Mouse (Mus musculus) liver, postnatal 0 days (tissue): Measurements from ENCODE around the gene Rps6kb1. TPM values are rescaled to one million over a fixed set of nuclear protein-coding genes. Genes with fewer than 3 reads are reported as not detected.

ENCODE experiments used
- ATAC-seq: fragments of 200-750 bp; cut with Nextera tagmentation; 2 replicates; pipeline ENCODE4 v1.8.0; 2017; ENCODE audit warnings: mild to moderate bottlenecking, moderate library complexity
- DNase-seq: peaks from one replicate; pipeline ENCODE4 v3.0.0-alpha.2; 2016
- H3K27ac ChIP-seq: fragments of 300-500 bp; sonication (generic); 2 replicates; pipeline ENCODE4 v1.5.1; 2014; ENCODE audit warnings: antibody characterized with exemption, moderate library complexity, mild to moderate bottlenecking, low read depth
- H3K27me3 ChIP-seq: fragments of 300-500 bp; sonication (generic); 2 replicates; pipeline ENCODE4 v1.6.1; 2014; ENCODE audit warnings: low read length, control low read depth, mixed read lengths; ENCODE audit not compliant: insufficient read depth
- H3K36me3 ChIP-seq: fragments of 300-500 bp; sonication (generic); replicated peaks from 2 replicates; pipeline ENCODE4 v1.6.1; 2014; ENCODE audit warnings: mild to moderate bottlenecking, control low read depth, low read length, moderate library complexity, mixed read lengths; ENCODE audit not compliant: insufficient read depth
- H3K4me1 ChIP-seq: fragments of 300-500 bp; sonication (generic); 2 replicates; pipeline ENCODE4 v1.6.1; 2014; ENCODE audit warnings: antibody characterized with exemption, mild to moderate bottlenecking, control low read depth; ENCODE audit not compliant: insufficient read depth
- H3K4me2 ChIP-seq: fragments of 300-500 bp; sonication (generic); 2 replicates; pipeline ENCODE4 v1.6.1; 2014; ENCODE audit warnings: low read depth, mild to moderate bottlenecking, low read length, moderate library complexity, mixed read lengths
- H3K4me3 ChIP-seq: fragments of 300-500 bp; sonication (generic); 2 replicates; pipeline ENCODE4 v1.5.1; 2014; ENCODE audit warnings: low read depth, low read length
- H3K9ac ChIP-seq: fragments of 300-500 bp; sonication (generic); replicated peaks from 2 replicates; pipeline ENCODE4 v1.6.1; 2014; ENCODE audit warnings: mild to moderate bottlenecking, moderate library complexity
- H3K9me3 ChIP-seq: fragments of 300-500 bp; sonication (generic); 2 replicates; pipeline ENCODE4 v1.6.1; 2016; ENCODE audit warnings: mild to moderate bottlenecking, control low read depth, low read length, mixed read lengths
- CTCF ChIP-seq: sonication (generic); IDR thresholded peaks from 2 replicates; pipeline ENCODE4 v1.5.1; 2016; ENCODE audit warnings: antibody characterized with exemption, low read depth
- EP300 ChIP-seq: IDR thresholded peaks from 2 replicates; pipeline ENCODE4 v1.6.1; 2016; ENCODE audit warnings: antibody characterized with exemption, low read depth, mild to moderate bottlenecking
- WGBS: fragments of 180-500 bp; shearing (Covaris S2); extraction: QIAGEN DNeasy Blood & Tissue Kit; methylation state at CpG from one replicate; pipeline ENCODE4 v1.1.7; 2014; ENCODE audit not compliant: insufficient replicate concordance; 5-methylcytosine and 5-hydroxymethylcytosine counted together
- polyA plus RNA-seq: library from polyadenylated mRNA; unstranded; fragments of >200 nt; fragmentation: Nextera tagmentation; extraction: Ambion mirVana; gene quantifications from 2 replicates; pipeline ENCODE4 v1.2.1, GENCODE M21; 2015

Gene Rps6kb1
- polyA plus RNA-seq, 1 experiment from 2014 or later = 23.6 TPM

- WGBS = 76% methylated on average over 4 of the region's 4 CpGs
- H3K36me3 ChIP-seq = peaks cover 6% of the 10 kb centered on the region; the same call in 1 of the 2 replicates
- no peaks in the 10 kb centered on the region for H3K9me3 ChIP-seq
- no peak overlapping the region for H3K4me3 ChIP-seq
- H3K4me2 ChIP-seq = no peak overlapping the region
- peaks cover 27% of the 10 kb centered on the region for H3K4me1 ChIP-seq
- no peak overlapping the region for H3K27ac ChIP-seq
- H3K27me3 ChIP-seq = no peaks in the 10 kb centered on the region
- no peak overlapping the region for H3K9ac ChIP-seq
- no peak for TF ChIP-seq EP300
- TF ChIP-seq CTCF = no peak
- DNase-seq (no peak), ATAC-seq (no peak)
These were observed 45.5 kb upstream of the Rps6kb1 start for GRCm38 (mm10) chr11:86590066-86590465.

- Histone ChIP-seq H3K4me3 (no peak overlapping the region), H3K4me1 (peaks cover 23% of the 10 kb centered on the region), H3K4me2 (no peak overlapping the region), H3K27me3 (no peaks in the 10 kb centered on the region), H3K36me3 (peaks cover 6% of the 10 kb centered on the region; the same call in 1 of the 2 replicates), H3K27ac (peak overlapping the region; percentile 98; the same call in 1 of the 2 replicates), H3K9ac (no peak overlapping the region), H3K9me3 (no peaks in the 10 kb centered on the region)
- no peak for DNase-seq
- 77% methylated on average over 4 of the region's 4 CpGs for WGBS
- no peak for ATAC-seq
- TF ChIP-seq CTCF (no peak), EP300 (no peak)
These were observed 44.1 kb upstream of the Rps6kb1 start for GRCm38 (mm10) chr11:86588583-86589298.

- no peak for ATAC-seq
- H3K27ac ChIP-seq = peak overlapping the region; percentile 98
These were observed 43.2 kb upstream of the Rps6kb1 start for GRCm38 (mm10) chr11:86587830-86588229.

GRCm38 (mm10) chr11:86586868-86587792 lies 42.5 kb upstream of the Rps6kb1 start:
- ATAC-seq (peak; percentile 92), DNase-seq (peak; percentile 77)
- Histone ChIP-seq H3K36me3 (peaks cover 6% of the 10 kb centered on the region; the same call in 1 of the 2 replicates), H3K4me1 (peaks cover 17% of the 10 kb centered on the region), H3K27me3 (no peaks in the 10 kb centered on the region), H3K4me3 (peak overlapping the region; percentile 68), H3K9me3 (no peaks in the 10 kb centered on the region), H3K9ac (peak overlapping the region; percentile 90), H3K27ac (peak overlapping the region; percentile 98), H3K4me2 (peak overlapping the region; percentile 64)
- WGBS = 2% methylated on average over 15 of the region's 15 CpGs
- TF ChIP-seq CTCF = no peak
- peak; percentile 89 for TF ChIP-seq EP300

More at GRCm38 (mm10) chr11:86587830-86588229, 43.2 kb upstream of the Rps6kb1 start:
- Histone ChIP-seq H3K9ac (peak overlapping the region; percentile 90), H3K4me2 (peak overlapping the region; percentile 64), H3K27me3 (no peaks in the 10 kb centered on the region), H3K4me1 (peaks cover 21% of the 10 kb centered on the region), H3K9me3 (no peaks in the 10 kb centered on the region), H3K36me3 (peaks cover 6% of the 10 kb centered on the region; the same call in 1 of the 2 replicates), H3K4me3 (peak overlapping the region; percentile 68)
- 27% methylated on average over 7 of the region's 7 CpGs for WGBS
- no peak for DNase-seq
- TF ChIP-seq CTCF (no peak), EP300 (no peak)

GRCm38 (mm10) chr11:86586177-86586867 lies 41.7 kb upstream of the Rps6kb1 start:
- no peak for TF ChIP-seq EP300
- TF ChIP-seq CTCF = no peak
- Histone ChIP-seq H3K9ac (peak overlapping the region; percentile 90), H3K27me3 (no peaks in the 10 kb centered on the region), H3K36me3 (peaks cover 6% of the 10 kb centered on the region; the same call in 1 of the 2 replicates), H3K9me3 (no peaks in the 10 kb centered on the region), H3K4me2 (peak overlapping the region; percentile 64), H3K27ac (peak overlapping the region; percentile 98), H3K4me3 (peak overlapping the region; percentile 68), H3K4me1 (peaks cover 17% of the 10 kb centered on the region)
- ATAC-seq (no peak), DNase-seq (peak; percentile 61)
- 4% methylated on average over 12 of the region's 12 CpGs for WGBS
